Mouse (Mus musculus) erythroblast, embryonic 14.5 days (primary cell): ENCODE results near the gene Wwox. TPM values are rescaled to one million over a fixed set of nuclear protein-coding genes. Genes with fewer than 3 reads are reported as not detected.

Experiments
- H3K27me3 ChIP-seq: 2 replicates; pipeline ENCODE4 v1.6.1; 2012; ENCODE audit warnings: inconsistent platforms; ENCODE audit not compliant: control insufficient read depth
- H3K36me3 ChIP-seq: 2 replicates; pipeline ENCODE4 v1.6.1; 2012; ENCODE audit warnings: mild to moderate bottlenecking, inconsistent platforms; ENCODE audit not compliant: control insufficient read depth
- H3K4me1 ChIP-seq: 2 replicates; pipeline ENCODE4 v1.6.1; 2012; ENCODE audit warnings: inconsistent platforms; ENCODE audit not compliant: control insufficient read depth
- H3K4me3 ChIP-seq: replicated peaks from 2 replicates; pipeline ENCODE3; 2012; ENCODE audit warnings: moderate library complexity, mild to moderate bottlenecking, inconsistent platforms
- H3K9me3 ChIP-seq: 2 replicates; pipeline ENCODE4 v1.6.1; 2012; ENCODE audit warnings: low read length, inconsistent platforms, mixed read lengths; ENCODE audit not compliant: control insufficient read depth
- GATA1 ChIP-seq: IDR thresholded peaks from 2 replicates; pipeline ENCODE4 v1.6.1; 2012; ENCODE audit warnings: low read length, inconsistent platforms, mixed read lengths
- TAL1 ChIP-seq: IDR thresholded peaks from 3 replicates; pipeline ENCODE4 v1.6.1; 2012; ENCODE audit warnings: low read length, inconsistent platforms, mixed read lengths
- polyA plus RNA-seq: library from polyadenylated mRNA; stranded (reverse); fragments of >175 nt; gene quantifications from 2 replicates; pipeline ENCODE4 v1.2.3, GENCODE M21; 2012

Wwox gene
- polyA plus RNA-seq, 1 experiment: 0.18 TPM

DNA sequence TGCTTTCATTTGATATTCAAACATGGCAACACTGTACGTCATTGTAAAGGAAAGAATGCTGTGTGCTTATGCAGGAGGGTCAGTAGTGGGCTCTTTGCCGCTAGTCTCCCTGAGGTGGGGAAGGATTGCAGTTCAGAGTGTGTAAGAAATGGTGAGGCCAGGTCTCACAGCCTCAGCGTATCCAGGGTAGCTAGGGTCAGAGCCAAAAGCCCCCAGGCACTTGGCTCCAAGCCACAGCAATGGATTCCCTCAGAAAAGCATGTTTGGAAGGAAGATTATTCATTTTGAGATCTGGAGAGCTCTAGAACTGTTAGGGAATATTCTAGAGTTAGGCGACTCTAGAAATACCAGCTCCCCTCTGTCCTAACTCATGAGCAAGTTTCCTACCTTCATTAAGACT is 279.4 kb downstream of the Wwox start:
- no peak for TF ChIP-seq GATA1
- TF ChIP-seq TAL1: no peak
- Histone ChIP-seq H3K27me3 (no peaks in the 10 kb centered on the region), H3K4me3 (no peak overlapping the region), H3K36me3 (no peaks in the 10 kb centered on the region), H3K9me3 (no peaks in the 10 kb centered on the region), H3K4me1 (no peaks in the 10 kb centered on the region)

- Histone ChIP-seq H3K27me3 (no peaks in the 10 kb centered on the region), H3K4me1 (no peaks in the 10 kb centered on the region), H3K9me3 (no peaks in the 10 kb centered on the region), H3K36me3 (no peaks in the 10 kb centered on the region), H3K4me3 (no peak overlapping the region)
- TF ChIP-seq TAL1 (no peak), GATA1 (no peak)
Observed at GRCm38 (mm10) chr8:114722611-114723010, 283.2 kb downstream of the Wwox start.

GRCm38 (mm10) chr8:114731260-114732140 is 292.0 kb downstream of the Wwox start:
- TF ChIP-seq GATA1: no peak
- TF ChIP-seq TAL1: no peak
- Histone ChIP-seq H3K4me3 (no peak overlapping the region), H3K9me3 (no peaks in the 10 kb centered on the region), H3K4me1 (no peaks in the 10 kb centered on the region), H3K27me3 (no peaks in the 10 kb centered on the region), H3K36me3 (no peaks in the 10 kb centered on the region)

- 0 out of 2 replicates have a peak, but pooled peaks cover under 1% of the 10 kb centered on the region for H3K9me3 ChIP-seq
- peaks cover 8% of the 10 kb centered on the region; the same call in 1 of the 2 replicates for H3K27me3 ChIP-seq
- no peaks in the 10 kb centered on the region for H3K36me3 ChIP-seq
- TF ChIP-seq TAL1 (no peak), GATA1 (no peak)
- H3K4me1 ChIP-seq: no peaks in the 10 kb centered on the region
- no peak overlapping the region for H3K4me3 ChIP-seq
Observed at GRCm38 (mm10) chr8:114743185-114743915, 303.9 kb downstream of the Wwox start.

DNA sequence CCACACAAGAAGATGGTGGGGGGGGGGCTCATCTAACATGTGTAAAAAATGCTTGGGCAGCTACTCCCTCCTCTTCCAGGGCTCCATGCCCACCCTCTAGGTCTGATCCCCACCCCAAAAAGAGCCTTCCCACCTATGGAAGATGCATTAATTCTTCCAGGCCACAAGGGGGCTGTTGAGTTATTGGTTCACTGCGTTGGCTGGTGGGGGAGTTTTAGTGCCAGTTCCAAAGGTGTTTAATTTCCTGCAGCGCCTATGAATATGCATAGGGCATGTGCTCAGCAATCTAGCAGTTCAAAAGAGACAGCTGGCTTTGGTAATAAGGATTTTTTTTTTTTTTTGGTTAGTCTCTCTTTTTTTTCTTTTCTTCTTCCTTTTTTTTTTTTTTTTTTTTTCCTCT is 306.9 kb downstream of the Wwox start:
- Histone ChIP-seq H3K36me3 (no peaks in the 10 kb centered on the region), H3K4me3 (no peak overlapping the region), H3K4me1 (no peaks in the 10 kb centered on the region), H3K27me3 (peaks cover 8% of the 10 kb centered on the region; the same call in 1 of the 2 replicates), H3K9me3 (no peaks in the 10 kb centered on the region)
- TF ChIP-seq GATA1 (no peak), TAL1 (no peak)

DNA sequence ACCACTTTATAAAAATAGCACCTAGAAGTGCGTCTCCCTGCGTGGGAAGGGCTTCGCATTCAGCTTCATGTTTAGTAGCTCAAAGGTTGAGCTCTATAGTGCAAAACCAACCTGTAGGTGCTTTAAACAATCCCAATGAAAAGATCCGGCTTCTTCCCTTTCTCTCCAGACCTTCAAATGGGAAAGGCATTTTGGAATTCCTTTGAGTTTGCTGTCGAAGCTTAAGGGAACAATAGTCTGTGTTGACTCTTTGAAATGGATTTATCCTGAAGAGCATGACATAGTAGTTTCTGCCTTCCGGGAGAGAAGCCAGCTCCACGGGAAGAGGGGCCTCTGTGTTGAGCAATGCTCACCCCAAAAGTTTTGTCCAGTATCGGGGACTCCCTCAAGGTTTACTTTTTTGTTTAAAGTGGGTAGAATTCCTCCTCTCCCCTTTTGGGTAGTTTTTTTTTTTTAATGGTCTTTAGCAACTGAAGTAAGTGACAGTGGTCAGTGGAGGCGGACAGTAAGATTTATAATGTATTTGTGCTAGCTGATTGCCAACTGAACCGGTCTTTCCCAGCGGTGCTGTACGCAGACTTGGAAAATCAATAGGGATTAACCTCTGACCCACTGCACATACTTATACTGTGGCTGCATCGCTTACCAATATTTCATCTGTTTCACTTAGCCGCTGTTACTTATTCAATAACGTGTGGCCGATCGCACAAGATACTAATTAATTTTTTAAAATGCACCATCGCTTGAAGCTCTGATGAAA is 312.1 kb downstream of the Wwox start:
- H3K27me3 ChIP-seq: no peaks in the 10 kb centered on the region
- TF ChIP-seq GATA1 (no peak), TAL1 (no peak)
- H3K4me3 ChIP-seq: no peak overlapping the region
- H3K4me1 ChIP-seq: no peaks in the 10 kb centered on the region
- H3K36me3 ChIP-seq: no peaks in the 10 kb centered on the region
- H3K9me3 ChIP-seq: no peaks in the 10 kb centered on the region

DNA sequence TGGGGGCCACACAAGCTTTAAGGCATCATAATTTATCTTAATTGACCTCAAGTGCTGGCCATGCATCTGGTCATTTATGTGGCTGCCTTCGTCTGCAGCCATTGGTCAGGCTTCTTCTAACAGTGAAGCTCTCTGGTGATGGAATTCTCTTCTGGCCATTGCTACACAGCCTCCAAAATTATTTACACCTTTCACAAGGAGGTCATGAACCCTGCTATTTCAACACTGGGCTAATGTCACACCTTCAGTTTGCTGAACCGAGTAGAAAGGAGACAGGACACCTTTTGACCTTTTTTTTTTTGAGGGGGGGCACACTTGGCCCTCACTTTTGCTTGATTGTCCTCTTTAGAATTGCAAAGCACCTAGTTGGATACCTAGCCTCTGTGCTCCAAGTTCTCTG is 320.2 kb downstream of the Wwox start:
- no peaks in the 10 kb centered on the region for H3K27me3 ChIP-seq
- no peak overlapping the region for H3K4me3 ChIP-seq
- no peaks in the 10 kb centered on the region for H3K4me1 ChIP-seq
- TF ChIP-seq GATA1: no peak
- no peaks in the 10 kb centered on the region for H3K36me3 ChIP-seq
- no peaks in the 10 kb centered on the region for H3K9me3 ChIP-seq

- H3K27me3 ChIP-seq: no peaks in the 10 kb centered on the region
- H3K36me3 ChIP-seq: no peaks in the 10 kb centered on the region
- no peaks in the 10 kb centered on the region for H3K4me1 ChIP-seq
- TF ChIP-seq GATA1: no peak
- no peaks in the 10 kb centered on the region for H3K9me3 ChIP-seq
- H3K4me3 ChIP-seq: no peak overlapping the region
Observed at GRCm38 (mm10) chr8:114768536-114768935, 329.1 kb downstream of the Wwox start.
